Mouse (Mus musculus): ENCODE measurements around the gene Gtsf1l.
"Not testable (repeated sequence)": the region's sequence is repeated elsewhere in the genome, so short reads cannot be mapped to it uniquely, and the experiment has no call there.

Gtsf1l gene

DNA sequence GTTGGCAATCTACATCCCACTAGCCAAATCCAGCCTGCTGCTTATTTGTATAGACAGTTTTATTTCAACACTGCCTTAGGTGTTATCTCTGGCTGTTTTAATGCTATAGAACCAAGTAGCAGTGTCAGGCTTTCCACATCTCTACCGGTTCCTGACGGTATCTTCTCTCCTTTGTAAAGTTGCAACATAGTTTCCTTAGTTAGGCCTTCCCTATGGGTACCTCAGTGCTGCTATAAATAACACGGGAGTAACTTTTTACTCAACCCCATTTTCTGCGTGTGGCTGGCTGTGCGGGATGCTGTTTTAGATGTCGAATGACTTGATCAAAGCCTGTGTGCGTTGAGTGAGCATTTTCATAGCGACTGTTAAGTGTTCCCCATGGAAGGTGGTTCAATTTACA lies 1.1 kb downstream of the Gtsf1l start:
- no peak for DNase-seq (ENCODE audit: low spot score)

DNA sequence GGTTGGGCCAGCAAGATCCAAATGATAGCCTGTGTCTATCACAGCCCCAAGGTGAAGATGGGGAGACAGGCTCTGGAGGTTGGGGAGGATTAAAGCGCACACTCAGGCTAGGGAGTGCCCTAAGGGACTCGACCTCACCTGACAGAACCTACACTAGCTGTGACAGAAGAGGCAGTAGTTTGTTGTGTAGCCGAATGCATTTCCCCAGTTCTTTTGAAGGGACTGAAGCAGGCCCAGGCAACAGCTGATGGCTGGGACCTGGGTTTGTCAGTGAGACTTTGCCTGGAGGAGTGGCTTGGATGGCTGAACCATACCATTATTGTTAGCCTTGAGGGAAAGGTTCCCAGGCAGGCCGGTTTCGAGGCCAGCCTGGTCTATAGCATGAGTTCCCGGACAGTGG lies 2.6 kb downstream of the Gtsf1l start:
- DNase-seq (ENCODE audit: low spot score): no peak

DNA sequence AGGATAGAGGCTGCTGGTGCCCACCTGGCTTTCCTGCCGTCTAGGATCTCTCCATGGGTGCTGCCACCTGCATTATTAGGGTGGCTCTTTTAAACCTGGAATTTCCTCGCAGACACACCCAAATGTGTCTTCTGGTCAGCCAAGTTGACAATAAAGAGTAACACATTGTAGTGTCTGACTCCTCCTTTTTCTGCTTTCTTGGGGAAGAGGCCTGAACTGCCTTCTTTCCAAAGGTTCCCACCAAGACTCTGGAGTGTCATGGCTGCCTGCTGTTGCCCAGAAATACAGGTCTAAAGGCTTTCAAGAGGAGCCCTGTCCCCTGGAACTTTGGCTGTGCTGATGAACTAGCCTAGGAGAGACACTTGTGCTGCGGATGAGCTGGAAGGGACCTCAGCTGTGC lies 3.1 kb downstream of the Gtsf1l start:
- DNase-seq (ENCODE audit: low spot score): no peak

DNA sequence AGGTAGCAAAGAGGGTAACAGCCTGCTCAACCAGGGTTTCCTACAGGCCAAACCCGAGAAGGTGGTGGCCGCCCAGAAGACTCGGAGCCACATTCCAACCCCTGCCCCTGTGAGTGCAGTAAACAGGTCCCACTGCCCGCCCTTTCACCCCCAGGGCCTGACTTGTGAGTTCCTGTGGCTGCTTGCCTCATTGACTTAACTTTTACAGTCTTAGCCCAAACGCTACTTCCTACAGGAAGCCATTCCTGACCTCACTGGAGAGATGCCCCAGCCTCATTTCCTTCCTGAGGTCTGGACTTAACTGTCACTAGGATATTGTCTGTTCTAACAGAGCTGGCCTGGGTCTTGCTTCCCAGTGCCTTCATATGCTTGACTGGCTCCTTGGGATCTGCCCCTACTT lies 5.1 kb downstream of the Gtsf1l start:
- DNase-seq (ENCODE audit: low spot score): no peak

DNA sequence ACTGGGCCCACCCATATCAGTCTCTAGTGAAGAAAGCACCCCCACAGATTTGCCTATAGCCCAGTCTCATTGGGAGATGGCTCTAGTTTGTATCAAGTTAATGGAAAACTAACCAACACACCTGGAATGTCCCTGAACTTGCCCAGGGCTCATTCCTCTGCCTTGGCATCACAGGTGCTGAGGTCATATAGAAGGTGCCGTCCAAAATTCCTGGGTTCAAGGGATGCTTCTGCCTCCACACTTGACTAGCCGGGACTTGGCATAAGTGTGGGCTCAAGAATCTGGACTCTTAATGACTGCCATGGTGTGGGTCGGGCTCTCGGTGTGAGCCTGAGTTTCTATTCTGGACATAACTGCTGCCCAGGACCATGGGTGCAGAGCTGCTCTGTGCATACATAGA lies 8.6 kb downstream of the Gtsf1l start:
- no peak for DNase-seq (ENCODE audit: low spot score)

DNA sequence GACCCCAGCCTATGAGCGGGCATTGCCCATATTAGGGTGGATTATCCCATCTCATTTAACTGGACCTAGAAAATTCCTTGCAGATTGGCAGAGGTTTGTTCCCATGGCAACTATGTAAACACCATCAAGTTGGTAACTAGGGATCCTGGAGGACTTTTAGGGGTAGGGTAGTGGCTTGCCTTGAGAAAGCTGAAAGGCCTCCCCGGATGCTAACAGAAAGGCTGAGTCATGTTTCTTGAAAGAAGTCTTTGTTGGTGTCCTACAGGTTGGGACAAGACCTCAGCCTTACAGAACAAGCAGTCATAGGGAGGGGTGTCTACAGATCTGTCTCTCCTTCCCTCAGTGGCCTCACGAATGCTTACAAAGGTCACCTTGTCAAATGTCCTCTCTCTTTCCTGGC lies 12.4 kb downstream of the Gtsf1l start:
- no peak for DNase-seq (ENCODE audit: low spot score)

DNA sequence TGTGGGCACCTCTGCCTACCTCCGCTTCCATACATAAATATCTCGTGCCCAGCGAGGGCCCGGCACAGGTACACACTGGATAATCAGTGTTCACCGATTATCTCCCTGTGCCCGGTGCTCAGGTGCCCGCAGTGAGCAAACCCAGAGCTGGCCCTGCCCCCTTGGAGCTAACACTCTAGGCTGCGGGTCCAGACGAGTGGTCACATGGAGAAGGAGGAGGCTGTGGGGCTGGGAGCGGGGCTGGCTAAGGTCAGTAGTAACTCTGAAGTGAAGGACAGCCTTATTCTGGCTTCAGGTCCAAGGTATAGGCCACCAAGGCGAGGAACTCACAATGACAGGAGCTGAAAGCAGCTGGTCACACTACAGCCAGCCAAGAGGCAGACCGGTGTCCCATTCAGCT lies 12.8 kb downstream of the Gtsf1l start:
- no peak for DNase-seq (ENCODE audit: low spot score)

DNA sequence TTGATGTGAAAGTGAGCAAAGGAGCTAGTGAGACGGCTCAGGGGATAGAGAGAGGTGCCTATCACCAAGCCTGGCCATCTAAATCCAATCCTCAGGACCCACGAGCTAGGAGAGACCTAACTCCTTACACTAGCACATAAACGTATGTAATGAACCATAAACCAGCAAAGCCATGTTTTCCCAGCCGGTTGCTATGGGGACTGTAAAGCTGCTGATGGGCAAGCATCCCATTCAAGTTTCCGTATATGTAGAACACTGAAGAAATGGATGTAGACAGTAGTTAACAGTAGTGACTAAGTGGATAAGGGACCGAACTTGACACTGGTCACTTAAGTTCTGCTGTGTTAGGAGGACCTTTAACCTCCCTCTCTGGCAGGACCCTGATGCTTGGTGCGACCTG lies 13.6 kb downstream of the Gtsf1l start:
- no peak for DNase-seq (ENCODE audit: low spot score)

DNA sequence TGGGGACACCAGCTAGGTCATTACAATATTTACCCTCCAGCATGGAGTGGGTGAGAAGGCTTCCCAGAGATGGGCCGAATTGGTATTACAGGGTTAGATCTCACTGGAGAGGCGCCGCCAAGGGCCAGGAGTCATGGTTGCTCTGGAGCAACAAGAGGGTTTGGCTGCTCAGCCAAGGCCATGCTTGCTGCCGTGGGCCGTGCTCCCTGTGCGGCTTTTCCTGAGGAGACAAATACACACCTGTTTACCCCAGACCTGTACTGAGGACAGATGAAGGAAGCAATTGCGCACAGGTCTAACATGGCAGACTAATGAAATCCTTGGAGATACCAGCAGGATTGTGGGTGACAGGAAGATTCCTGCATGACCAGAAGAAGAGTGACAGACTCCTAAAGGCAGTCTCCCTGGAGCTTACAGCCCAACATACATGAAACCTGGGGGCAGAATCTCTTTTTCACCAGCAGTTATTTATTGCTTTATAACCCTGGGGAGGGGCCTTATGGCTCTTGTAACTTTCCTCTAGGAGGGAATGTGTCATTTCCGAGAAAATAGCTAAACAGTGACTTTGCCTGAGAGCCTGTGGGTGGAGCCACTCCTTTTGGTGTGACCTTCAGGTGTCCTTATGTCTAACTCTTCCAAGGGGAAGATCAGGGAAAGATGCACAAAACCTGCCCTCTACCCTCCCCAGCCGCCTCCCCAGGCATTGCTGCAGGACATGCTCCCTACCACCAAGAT lies 14.5 kb downstream of the Gtsf1l start:
- DNase-seq (ENCODE audit: low spot score): no peak

DNA sequence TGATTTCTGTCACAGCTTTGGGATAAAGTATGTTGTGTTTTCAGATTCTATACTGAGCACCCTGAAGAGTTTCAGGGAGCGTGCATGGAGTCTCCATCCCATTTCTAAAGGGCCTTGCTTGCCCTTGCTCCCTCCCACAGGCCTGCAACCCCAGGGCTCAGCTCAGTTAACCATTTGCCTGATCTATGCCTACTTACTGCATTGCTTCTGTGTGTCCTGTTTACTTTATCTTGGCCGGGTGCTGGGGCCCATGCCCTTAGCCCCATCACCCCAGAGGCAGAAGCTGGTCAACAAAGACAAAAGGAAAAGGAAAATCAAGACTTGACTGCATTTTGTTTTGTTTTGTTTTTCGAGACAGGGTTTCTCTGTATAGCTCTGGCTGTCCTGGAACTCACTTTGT lies 16.1 kb downstream of the Gtsf1l start:
- DNase-seq (ENCODE audit: low spot score): no peak

DNA sequence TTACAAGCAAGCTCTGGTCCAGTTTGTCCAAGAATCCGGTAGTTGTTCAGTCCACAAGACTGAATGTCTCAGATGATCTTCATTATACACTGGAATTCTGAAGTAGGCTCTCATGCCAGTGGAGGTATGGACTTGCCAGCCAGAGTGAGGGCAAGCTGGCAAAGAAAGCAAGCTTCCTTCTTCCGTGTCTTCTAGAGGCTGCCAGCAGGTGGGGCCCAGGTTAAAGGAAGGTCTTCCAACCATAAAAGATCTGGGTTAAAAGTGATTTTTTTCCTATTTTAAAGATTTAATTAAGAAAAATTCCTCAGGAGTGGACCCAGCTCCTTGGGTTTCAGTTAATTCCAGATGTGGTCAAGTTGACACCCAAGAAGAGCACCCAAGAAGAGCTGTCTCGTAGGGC lies 17.4 kb downstream of the Gtsf1l start:
- no peak for DNase-seq (ENCODE audit: low spot score)

DNA sequence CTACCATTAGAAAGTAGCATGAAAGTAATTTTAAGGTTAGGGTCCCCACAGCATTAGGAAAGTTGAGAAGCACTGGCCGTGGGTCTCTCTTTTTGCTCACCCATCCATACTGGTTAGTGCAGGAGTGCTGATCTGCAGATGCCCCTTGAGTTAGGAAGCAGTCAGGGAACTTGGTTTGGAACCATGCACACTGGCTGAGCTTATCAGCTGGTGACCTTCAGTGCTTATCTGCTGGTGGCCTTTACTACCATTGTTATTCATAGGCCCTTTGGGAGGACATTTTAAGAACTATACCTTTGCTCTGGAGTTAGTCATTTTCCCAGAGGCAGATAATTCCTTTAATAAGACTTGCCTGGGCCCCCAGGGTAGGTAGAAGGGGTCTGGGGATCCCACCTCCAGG lies 20.4 kb downstream of the Gtsf1l start:
- no peak for DNase-seq (ENCODE audit: low spot score)

DNA sequence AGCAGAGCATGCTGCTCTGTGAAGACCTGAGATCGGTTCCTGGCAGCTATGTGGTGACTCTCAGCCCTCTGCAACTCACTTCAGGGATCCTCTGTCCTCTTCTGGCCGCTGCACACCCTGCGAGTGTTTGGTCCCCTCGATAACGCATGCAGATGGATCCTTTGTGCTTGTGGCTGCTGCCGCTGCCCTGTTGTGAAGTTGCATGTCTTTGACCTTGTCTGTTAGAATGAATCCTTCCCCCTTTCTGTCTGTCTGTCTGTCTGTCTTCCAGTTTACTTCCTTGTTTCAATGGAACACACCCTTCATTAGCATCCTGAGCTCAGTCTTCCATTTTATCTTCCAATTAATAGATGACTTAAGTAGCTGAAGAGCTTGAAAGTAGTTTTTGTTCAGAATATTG lies 21.3 kb downstream of the Gtsf1l start:
- DNase-seq (ENCODE audit: low spot score): no peak

DNA sequence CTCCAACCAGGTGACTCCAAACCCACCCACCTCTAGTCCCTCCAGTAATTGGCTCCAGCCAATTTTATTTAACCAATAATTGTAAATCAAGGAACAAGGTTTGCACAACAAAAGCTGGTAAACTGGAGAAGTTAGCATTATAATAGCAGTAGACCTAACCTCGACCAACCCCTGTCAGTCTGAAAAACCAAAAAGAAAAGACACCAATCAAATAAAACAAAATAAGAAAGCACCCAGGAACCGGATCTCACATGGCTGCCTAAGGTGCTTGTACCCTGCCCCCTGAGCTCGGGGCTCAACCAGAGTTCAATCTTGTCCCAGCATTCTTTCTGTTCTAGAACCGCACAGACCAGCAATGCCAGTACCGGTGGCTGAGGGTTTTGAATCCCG lies 25.5 kb downstream of the Gtsf1l start:
- DNase-seq (ENCODE audit: low spot score): no peak

DNA sequence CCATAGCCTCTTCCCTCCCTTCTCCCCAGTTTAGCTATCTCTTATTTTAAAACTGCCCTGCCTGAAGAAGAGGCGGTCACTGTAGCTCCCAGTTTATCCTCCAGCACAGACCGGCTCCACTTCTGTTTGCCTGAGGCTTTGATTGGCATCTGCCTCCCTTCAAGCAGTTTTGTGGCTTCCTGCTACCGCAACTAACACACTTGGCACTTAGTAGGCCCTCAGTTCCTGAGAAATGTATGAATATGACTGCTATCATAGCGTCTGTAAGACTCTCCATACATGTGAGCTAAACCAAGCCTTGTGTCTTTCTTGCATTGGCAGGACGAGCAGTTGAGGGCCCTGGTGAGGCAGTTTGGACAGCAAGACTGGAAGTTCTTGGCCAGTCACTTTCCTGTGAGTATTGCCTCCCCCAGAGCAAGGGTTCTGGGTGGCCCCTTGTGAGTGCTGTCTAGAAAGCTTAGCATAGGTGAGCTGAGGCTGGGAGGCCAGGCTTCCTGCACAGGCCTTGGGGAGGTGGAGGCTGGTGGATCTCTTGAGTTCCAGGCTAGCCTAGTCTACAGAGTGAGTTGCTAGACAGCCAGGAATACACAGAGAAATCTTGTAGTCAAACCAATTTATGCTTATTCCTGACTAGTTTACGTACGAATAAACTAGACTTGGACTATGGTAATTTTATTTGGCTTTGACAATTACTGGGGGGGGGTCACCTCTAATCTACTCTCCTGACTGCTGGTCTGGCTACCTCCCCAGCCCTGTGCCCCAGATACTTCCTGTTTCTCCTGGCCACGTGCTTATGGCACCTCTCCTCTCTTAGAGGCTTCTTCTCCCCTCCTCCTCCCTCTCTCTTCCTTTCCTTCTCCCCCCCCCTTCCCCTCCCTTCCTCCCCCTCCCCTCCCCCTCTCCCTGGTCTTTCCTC lies 26.2 kb downstream of the Gtsf1l start:
- DNase-seq (ENCODE audit: low spot score): no peak

DNA sequence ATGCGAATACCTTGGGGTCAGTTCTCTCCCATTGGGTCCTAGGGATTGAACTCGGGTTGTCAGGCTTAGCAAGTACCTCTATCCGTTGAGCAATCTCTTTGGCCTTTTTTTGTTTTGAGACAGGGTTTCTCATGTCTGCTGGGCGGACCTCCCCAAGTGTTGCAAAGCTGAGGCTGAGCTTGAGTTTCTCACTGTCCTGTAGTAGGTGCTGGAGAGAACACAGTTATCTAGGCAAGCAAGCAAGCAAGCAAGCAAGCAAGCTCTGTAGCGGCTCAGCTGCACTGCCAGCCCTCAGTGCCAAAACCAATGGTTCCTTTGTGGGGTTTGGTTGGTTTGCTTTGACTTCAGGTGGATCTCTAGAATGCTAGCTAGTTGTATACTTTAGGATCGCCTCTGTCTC lies 27.0 kb downstream of the Gtsf1l start:
- no peak for DNase-seq (ENCODE audit: low spot score)

DNA sequence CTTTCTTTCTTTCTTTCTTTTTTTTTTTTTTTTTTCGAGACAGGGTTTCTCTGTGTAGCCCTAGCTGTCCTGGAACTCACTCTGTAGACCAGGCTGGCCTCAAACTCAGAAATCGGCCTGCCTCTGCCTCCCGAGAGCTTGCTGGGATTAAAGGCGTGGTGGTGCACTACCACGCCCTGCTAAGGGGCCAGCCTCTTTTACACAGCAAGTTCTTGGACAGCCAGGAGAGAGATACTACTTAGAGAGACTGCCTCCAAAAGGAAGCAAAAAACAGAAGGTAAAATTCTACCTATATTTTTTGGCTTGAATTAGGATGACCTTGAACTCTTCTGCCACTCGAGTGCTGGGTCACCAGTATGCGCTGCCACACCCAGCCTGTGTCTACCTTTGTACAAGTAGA lies 28.7 kb downstream of the Gtsf1l start:
- DNase-seq (ENCODE audit: low spot score): not testable (repeated sequence)

DNA sequence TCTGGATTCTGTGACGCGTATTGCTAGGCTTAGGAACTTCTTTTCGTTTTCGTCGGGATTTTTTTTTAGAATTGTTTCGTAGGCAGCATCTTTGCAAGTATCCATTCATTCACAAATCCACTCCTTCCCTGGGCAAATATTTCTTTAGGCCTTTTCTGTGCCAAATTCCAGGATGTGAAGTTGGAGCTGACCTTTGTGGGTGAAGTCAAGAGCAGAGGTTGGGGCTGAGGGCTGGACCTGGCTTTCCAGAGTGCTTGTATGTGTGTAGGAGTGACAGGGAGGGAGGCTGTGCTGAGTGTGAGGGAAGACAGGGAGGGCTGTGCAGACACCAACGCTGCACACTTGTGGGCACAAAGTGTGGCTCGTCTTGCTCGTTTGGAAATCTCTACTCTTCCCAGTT lies 31.1 kb downstream of the Gtsf1l start:
- DNase-seq (ENCODE audit: low spot score): no peak

DNA sequence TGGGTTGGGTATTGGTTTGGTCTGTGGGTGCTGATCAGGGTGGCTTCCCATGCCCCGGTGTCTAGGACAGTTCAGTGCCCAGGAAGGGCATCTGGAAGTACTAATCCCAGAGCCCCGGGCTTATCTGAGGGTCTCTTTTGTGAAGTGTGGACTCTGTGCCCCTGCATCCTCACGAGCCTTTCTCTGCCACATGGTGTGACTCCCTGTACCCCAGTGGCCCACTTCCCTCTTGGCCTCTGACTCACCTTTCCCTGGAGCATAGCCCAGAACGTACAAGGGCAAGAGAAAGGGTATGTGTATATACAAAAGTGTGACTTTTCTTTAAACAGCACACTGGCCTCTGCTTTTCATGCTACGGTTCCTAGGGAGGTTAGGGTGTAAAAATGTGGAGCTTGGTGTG lies 31.9 kb downstream of the Gtsf1l start:
- DNase-seq (ENCODE audit: low spot score): no peak

DNA sequence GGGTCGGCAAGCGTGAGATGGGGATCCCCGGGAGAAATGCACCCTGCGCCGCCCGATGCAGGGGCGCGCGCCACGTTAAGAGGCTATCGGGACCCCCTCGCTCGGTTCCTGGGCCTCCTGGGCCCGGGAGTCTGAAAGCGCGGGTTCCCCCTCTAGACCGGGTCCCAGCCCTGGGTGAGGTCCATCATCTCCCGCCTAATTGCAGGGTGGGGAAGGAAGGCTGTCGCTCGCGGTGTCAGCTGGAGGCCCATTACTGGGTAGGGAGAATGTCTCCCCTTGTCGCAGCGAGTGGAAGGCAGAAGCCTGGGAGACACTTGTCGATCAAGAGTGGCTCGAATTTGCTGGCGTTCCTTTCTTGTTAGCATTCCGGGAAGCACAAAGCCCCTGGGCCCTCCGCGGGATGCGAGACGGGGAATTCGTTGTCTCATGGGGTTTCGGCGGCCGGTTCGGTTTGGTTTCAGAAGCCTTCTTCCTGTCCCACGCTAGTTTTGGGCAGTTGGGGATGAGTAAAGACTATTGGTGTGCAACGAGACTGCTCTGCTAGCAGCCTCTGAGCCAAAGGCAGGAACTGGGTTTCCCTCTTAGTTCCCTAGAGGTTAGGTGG lies 32.7 kb downstream of the Gtsf1l start:
- DNase-seq (ENCODE audit: low spot score): peak; percentile 58

DNA sequence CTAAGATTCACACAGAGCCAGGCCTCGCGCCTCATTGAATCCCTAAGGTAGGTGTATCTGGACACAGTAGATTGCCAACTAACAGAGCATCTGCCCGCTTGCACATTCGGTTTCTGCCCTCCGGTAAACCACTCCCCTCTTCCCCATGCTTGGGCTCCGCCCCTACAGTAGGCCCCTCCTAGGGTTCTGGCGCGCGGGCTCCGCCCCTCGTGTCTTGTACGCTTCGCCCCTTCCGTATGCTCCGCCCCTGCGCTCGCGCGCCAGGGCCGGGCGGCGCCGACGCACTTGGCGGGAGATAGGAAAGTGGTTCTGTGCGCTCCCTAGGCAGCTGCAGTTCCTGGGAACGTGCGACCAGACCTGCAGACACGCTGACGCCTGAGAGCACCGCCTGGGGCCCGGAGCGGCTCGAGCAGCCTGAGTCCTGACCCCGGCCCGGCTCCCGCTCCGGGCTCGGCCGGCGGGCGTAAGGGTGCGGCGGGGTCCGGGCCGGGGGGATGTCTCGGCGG lies 33.3 kb downstream of the Gtsf1l start, which contains the start of gene Mybl2:
Gene Mybl2 (plus strand): TSS at position 353 of the 506 bp plus-strand sequence.
- peak; percentile 98 for DNase-seq (ENCODE audit: low spot score)

DNA sequence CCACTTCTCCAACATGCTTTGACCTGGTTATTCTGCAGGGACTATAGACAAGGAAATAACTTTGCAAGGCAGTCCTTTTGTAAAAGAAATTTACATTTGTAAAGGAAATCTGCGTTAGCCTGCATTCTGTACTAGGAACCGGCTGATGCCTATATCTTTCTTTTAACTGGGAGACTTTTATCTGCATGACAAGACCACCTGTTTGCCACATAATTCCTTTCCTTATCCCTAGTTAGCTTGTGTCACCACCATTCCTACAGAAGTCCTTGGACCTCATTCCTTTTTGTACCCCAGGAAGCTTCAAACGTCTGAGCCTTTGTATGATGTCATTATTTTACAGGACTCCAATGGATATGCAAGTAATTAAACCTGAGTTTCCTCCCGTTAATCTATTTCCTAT lies 34.8 kb downstream of the Gtsf1l start:
- DNase-seq (ENCODE audit: low spot score): no peak

DNA sequence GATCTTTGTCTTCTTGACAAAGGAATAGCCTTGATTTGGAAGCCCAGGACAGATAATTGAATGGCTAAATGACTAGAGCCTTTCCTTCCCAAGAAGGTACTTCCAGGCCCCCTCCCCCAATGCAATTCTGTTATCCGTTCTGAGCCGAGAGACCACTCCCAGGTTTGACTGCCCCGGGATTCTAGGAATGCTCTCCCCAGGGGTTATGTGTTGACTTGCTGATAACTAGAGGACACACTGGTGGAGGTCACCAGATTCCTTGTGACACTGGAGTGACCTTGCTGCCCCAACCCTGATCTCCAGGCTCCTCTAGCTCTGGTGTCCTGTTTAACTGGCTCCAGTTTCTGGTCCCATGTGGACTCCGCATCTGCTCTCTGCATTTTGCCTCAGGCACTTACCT lies 35.6 kb downstream of the Gtsf1l start:
- DNase-seq (ENCODE audit: low spot score): no peak
